Mouse (Mus musculus) ES-CJ7 (cell line): ENCODE data around the gene Tnrc18.
A peak's percentile ranks its signal among the peaks of the same experiment; 100 is the strongest.
"Not testable (repeated sequence)": the region's sequence is repeated elsewhere in the genome, so short reads cannot be mapped to it uniquely, and the experiment has no call there.

ENCODE experiments used
- DNase-seq: peaks from one replicate; pipeline ENCODE4 v3.0.0; 2011; ENCODE audit warnings: low read depth, low spot score

Gene Tnrc18

DNA sequence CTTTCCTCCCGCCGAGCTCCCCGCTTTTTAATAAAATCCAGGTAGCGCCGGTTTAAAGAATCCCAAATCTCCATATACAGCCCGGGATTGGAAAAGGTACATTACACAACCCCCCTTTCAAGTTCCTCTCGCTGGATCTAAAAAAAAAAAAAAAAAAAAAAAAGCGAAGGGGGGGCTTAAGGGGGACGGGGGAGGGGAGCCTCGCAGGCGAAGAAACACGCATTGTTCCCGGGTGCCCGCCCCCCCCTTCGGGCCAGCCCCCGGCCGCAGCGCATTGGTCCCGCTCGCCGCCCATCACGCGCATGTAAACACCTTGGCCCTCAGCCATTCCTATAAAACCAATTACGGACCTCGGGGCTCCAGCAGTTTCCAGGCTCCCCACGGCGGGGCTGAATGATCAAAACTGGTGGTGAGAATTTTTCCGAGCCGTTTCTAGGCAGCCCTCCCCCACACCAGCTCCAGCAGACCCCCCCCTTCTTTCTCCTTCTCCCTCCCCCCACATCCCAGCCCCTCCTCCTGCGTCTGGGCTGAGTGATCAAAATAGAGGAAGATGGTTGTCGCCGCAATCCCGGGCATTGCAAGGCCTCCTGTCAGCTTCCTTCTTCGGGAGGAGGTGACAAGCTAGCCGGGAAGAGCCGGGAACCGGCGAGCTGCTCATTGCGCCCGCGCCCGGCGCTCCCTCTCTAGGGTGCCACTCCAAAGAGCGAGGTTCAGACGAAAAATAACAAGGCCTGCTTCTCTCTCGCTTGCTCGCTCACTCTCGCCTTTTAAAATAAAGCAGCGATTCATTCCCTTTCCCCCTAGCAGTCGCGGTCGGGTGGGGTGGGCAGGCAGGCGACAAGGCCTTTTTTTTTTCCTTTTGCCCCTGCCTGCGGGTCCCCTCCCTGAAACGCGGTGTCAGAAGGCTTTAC, at the start of gene Tnrc18:
Gene Tnrc18 (minus strand): TSS at position 139 of the 911 bp plus-strand sequence.
- DNase-seq: peak; percentile 99

DNA sequence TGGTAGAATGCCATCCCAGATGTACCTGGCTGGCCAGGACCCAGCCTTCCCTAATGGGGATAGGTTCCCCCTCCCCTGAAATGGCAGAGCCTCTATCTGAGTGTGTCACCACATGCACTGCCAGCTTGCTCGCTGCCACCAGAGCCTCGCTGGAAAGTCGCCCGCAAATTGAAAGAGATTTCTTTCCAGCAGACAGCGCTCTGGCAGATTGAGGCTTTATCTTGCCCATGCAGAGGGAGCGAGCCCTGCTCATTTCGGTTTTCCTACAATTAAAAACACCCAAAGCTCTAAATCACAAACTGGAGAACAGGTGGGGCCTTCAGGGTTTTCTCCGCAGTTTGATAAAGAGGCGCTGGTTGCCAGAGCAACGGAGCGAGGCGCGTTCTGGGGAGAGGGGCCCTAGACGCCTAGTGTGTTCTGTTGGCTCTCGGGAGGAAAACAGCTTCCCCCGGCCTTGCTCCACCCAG, 40.3 kb upstream of the Tnrc18 start:
- DNase-seq: no peak

DNA sequence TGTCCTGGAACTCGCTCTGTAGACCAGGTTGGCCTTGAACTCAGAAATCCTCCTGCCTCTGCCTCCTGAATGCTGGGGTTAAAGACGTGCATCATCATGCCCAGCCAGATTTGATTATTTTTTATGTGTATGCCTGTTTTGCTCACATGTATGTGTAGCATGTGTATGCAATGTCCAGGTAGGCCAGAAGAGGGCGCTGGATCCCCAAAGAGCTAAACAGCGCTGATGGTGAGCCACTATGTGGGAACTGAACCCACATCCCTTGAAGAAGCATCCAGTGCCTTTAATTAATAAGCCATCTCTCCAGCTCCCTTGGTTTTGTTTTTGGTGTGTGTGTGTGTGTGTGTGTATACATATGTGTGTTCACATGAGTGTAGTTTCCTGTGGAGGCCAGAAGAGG, 38.9 kb upstream of the Tnrc18 start:
- DNase-seq: peak; percentile 41

DNA sequence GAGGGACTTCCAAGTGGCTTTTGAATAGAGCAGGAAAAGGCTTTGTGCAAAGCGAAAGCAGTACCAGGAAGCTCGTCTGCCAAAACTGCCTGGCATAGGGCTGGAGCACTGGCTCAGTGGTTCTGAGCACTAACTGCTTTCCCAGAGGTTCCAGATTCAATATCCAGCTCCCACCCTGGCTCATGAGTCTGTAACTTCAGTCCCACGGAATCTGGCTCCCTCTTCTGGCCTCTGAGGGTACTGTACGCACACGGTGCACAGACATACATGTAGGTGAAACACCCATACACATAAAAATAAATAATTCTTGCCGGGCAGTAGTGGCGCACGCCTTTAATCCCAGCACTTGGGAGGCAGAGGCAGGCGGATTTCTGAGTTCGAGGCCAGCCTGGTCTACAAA, 37.4 kb upstream of the Tnrc18 start:
- DNase-seq: peak; percentile 91

DNA sequence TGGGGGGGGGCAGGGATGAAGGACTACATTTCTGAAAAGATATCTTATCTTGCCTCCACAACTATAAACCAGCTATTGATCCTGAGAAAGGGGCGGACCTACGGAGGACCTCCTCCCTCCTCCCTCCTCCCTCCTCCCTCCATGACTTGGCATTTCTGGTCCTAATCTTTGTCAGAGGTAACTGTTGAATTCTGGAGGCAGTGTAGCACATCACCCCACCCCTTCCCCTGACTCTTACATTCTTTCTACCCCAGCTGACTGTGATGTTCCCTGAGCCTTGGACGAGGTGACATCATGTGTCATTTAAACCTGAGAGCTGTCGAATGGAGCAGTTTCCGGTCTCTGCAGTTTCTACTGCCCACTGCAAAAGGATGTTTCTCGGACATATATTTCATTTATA, 36.1 kb upstream of the Tnrc18 start:
- peak; percentile 31 for DNase-seq

DNA sequence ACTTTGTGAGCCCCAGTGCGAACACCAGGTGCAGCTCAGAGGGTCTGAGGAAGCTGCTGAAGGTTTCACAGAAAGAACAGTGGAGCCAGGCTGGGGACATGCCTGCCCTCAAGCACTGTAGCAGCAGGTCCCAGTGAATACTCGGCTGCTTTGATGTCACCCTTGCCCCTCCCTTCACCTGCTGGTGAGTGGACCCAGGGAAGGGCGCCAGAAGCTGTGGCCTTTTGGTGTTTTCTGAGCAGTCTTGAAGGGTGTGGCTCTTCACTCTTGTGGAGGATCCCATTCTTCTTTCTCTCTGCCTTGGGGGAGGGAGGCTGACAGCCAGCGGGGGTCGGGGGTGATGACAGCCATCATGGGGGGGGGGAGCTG, 34.2 kb upstream of the Tnrc18 start:
- peak; percentile 56 for DNase-seq

DNA sequence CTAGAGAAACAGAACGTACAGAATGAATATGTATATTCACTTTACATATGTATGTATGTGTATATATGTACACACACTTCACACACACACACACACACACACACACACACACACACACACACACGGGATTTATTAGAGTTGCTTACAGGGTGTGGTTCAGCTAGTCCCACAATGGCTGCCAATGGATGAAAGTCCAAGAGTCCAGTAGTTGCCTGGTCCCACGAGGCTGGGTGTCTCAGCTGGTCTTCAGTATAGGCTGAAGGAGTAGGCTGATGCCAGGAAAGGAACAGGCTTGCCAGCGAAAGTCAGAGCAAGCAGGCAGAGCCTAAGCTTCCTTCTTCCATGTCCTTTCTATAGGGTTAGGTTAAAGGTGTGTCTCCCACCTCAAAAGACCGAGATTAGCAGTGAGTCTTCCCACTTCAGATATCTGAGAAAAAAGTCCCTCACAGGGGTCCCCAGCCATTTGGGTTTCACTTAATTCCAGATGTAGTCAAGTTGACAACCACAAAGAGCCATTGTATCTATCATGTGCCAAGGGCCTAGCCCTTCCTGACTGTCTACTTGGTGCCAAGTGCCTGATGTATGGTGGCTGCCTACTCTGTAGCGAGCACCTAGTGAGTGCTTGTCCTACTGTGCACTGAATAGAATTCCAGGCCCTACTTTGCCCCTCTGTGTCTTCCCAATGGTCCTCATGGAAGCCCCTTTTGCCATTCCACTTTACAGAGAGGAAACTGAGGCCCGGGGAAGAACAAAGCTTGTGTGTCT, 33.6 kb upstream of the Tnrc18 start:
- no peak for DNase-seq

DNA sequence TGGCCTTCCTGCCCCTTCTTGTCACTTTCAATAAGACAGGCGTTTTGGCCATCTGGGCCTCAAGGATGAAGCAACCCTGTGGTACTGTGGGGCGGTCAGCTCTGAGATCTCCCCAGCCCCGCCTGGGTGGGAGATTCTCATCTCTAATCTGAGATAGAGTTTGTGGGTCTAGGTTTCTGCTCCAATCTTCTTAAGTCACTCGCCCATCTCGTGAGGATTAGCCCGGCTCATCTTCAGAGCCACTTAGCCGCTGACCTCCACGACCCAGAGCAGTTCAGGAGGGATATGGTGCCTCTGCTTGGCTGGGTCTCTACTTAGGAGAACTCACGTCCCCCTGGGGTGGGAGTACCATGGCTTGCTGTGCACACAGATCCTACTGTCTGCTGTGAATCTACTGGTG, 33.0 kb upstream of the Tnrc18 start:
- no peak for DNase-seq

DNA sequence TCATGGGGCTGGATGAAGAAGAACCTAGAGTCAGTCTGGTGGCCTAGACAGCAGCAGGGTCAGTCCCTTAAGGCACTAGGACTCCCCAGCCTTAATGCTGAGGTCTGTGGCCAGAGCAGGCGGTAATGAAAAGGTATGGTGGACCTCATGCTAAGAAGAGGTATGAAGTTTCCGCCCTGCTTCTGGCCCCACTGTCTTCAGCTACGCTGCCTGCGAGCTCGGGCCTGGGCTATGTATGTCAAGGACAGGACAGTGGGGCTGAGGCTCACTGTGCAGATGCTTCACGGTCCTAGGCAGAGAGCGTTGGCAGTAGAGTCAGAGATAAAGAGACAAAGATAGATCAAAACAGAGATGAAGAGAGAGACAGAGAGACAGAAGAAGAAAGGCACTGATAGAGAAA, 31.4 kb upstream of the Tnrc18 start:
- DNase-seq: no peak

DNA sequence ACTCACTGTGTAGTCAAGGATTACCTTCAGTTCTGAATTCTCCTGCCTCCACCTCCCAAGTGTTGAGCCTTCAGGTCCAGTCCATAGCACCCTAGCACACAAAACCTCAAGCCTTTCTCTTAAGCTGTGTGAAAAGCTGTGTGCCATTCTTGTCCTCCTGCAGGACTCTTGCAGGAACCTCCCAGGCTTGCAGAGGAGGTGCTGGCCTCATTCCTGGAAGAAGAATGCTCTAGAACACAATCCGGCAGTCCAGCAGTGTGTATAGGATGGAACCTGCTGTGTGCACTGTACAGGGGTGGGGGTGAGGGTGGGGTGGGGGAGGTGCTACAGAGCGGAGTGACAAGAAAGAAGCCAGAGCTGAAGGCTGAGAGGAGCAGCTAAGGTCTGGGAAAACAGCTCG, 30.7 kb upstream of the Tnrc18 start:
- no peak for DNase-seq

DNA sequence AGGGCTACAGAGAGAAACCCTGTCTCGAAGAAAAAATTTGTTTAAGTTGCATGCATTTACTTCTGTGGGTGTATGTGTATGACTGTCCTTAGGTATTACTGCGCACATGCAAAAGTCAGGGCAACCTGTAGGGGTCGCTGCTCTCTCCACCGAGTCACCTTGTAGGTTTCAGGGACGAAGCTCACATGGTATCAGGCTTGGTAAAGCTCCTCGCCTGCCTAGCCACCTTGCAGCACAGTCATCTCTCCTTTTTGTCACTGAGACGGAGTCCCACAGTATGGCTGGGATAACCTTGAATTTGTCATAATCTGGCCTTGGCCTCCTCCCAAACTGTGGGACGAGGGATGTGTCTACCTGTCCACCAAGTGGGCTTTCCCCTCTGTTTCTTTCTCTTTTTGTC, 27.0 kb upstream of the Tnrc18 start:
- peak; percentile 65 for DNase-seq

DNA sequence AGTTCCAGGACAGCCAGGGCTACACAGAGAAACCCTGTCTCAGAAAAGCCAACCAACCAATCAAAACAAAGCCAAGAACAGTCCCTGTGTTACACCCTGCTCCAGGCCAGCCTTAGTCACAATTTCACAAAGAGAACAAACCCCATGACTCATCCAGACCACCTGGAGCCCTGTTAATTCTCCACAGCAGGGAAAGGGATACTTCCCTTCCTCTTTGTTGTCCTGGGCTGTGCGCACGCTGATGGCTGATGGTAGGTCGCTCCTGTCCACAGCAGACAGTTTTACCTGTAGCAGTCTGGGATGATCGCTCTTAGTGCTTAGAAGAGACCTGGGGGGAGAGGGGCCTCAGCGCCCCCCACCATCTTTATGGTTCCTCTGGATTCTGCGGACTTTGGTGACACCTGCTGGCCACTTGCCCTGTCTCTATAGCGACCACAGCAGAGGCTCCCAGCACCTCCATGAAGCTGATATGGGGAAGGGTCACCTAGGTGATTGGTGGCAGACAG, 24.7 kb upstream of the Tnrc18 start:
- DNase-seq: peak; percentile 65

DNA sequence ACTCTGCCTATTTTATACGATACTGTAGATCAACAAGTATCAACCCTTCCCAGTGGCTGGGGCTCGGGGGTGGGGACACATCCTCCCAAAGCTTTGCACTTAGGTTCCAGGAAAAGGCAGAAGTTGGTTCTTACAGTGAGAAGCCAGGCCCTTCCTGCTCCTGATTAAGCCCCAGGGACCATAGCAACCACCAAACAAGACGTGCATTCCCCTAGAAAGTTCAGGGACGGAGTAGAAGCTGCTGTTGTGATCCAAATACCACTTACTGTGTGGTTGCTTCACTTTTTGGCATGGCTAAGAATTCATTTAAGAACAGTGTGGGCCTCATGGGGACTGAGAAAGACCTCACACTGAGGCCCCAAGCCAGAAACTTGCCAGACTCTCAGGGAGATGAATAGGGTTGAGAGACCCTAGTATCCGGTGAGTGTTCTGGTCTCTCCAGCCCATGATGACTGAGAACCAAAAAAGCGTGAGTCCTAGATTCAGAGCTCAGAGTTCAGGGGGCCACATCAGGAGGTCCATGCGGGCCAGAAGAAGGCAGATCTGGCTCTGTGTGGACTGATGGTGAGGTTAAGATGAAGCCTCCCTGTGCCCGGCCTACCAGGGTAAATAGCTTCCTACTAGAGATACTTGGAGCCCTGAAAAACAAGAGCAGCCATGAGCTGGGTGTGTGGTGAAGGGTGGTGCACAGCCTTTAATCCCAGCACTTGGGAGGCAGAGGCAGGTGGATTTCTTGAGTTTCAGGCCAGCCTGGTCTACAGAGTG, 24.1 kb upstream of the Tnrc18 start:
- DNase-seq: no peak

DNA sequence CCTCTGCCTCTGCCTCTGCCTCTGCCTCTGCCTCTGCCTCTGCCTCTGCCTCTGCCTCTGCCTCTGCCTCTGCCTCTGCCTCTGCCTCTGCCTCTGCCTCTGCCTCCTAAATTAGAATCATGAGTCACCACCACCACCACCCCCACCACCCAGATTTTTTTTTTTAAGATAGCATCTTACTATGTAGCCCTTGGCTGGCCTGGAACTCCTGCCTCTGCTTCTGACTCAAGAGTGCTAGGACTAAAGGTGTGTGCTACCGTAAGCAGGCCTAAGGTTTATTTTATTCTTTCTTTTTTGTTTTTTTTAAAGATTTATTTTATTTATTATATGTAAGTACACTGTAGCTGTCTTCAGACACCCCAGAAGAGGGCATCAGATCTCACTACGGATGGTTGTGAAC, 20.0 kb upstream of the Tnrc18 start:
- not testable (repeated sequence) for DNase-seq

DNA sequence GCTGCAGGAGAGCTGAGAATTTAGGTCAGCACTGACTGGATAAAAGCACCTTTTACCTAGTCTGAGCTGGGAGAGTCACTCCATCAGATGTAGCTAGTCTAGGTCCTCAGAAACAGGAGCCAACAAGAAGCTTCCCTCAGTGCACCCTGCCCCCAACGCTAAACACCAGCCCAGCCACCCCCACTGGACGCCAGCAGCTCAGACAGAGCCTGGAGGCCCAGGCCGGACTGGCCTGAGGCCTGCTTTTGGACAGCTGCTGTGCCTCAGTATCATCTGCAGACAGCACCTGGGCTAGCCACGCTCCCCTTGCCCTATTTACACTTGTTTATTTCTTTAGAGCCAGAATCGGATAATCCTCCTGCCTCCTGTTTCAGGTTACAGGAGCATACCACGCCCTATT, 19.4 kb upstream of the Tnrc18 start:
- DNase-seq: no peak

DNA sequence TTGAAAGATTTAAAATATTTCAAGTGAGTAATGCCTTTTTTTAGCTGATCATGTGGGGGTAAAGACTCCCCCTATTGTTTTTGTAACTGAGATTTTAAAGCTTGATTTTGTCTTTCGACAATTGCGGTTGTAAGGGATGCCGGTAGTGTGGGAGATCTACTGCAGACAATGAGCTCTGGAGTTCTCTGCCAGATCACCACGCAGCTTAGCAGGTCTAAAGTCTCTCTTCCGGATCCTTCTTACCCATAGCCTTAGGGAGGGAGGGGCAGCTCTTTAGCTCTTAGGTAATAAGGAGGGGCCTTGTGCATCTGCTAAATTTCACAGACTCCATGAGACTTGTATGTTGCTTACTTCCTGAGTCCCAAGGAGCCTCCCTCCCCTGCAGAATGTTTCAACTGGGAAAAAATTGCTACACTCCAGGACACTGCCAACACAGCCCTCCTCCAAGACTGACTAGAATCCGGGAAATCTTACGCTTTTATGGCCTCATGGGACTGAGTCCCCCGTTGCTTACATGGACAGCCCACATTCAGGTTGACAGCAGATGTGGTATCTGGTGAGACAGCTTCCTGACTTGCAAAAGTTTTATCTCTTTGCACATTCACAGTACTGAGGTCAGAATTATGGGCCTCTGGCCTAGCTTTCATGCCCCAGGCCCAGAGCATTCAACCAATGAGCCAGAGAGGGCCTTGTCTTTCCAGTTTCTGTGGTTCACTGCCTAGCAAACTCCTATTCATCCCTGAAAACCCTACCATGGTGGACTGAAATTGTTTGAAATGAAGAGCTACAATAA, 16.4 kb upstream of the Tnrc18 start:
- DNase-seq: no peak

DNA sequence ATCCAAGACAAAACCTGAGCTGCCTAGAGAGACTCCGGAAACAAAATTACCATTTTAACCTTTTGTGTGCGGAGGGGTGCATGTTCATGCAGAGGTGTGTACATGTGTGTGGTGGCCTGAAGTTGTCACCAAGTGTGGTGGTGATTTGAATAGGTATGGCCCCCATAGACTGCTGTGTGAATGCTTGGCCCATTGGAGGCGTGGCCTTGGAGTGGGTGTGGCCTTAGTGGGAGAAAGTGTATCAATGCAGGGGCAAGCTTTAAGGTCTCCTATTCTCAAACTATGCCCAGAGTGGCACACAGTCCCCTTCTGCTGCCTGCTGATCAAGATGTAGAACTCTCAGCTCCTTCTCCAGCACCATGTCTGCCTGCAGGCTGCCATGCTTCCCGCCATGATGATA, 8.7 kb upstream of the Tnrc18 start:
- DNase-seq: peak; percentile 50

DNA sequence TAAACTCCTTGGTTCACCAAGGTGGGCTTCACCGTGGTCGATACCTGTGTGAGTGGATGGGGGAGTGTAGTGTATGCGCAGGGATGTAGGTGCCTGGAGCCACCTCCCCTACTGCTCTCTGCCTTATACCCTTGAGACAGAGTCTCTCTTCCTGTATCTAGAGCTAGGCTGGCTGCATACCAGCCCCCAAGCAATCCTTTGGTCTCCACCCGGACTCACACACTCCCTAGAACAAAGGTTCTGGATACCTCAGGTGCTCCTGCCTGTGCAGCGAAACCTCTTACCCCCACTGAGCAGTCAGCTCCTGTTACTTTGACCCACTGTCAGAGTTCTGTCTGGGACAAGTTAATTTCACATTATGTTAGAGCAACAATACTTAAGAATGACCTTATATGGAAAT, 8.2 kb upstream of the Tnrc18 start:
- peak; percentile 72 for DNase-seq

DNA sequence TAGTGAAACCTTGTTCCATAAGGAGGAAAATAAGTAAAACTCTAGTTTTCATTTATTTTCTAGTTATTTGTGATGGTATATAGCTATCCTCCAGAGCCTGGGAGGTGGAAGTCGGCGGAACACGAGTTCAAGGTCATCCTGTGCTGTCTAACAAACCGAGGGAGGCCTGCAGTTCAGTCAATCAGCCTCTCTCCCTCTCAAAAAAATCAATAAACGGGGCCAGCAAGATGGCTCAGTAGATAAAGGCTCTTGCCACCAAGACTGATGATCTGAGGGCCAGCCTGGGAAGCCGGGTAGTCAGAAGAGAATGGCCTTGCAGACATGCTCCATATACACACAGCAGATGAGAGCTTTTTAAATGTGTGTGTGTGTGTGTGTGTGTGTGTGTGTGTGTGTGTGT, 6.6 kb upstream of the Tnrc18 start:
- DNase-seq: no peak

DNA sequence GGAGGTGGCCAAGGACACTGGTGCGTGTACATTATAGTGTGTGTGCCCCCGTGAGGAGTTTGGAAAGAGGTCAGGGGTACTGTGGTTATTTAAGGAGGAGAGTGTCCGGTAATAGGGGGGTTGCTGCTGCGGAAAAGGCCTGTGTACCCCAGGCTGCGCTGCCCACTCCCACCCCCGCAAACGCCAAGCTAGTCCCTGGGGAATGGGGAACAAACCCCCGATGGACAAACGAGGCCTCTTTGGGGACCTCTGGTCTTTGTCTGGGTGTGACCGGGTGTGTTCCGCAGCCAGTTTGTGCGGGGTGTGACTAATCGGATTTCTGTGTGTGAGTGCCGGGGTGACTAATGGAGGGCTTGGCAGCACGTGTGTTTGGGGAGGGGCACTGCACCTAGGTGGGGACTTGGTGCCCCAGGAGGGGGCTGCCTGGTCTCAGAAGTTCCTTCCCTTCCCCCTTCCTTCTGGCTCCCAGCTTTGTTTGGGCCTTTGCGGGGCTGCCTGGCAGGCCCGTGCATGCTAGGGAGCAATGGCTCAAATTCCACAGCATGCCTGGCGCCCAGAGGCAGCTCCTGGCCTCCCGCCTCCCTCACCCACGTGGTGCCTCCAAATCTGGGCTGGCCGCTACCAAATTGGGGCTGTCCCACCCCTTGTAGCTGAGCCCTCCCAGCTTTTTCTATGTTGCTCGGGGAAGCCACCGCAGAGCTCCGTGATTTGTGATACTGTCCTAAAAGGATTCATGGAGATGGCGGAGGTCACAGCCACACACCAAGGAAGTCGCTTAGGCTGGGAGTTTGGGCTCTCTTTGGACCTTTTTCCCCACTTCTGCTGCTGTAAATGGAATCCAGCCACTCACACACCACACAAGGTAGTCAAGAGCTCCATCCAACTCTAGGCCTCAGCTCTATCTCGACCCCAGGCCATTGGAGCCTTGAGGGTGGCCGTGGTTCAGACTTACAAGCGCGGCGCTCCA, 5.9 kb upstream of the Tnrc18 start:
- peak; percentile 86 for DNase-seq
